Mouse (Mus musculus) left cerebral cortex, postnatal 36 days (tissue): ENCODE measurements around the gene Klre1. TPM values are rescaled to one million over a fixed set of nuclear protein-coding genes. Genes with fewer than 3 reads are reported as not detected.

Experiments
- DNase-seq, 2 experiments: peaks; one replicate each; pipeline ENCODE4 v3.0.0; 2021 to 2022; ENCODE audit warnings: low spot score in 2 of 2, mixed read lengths in 1 of 2
- intact Hi-C: fragments of 180-260 bp; cut with DNase I; formaldehyde crosslinking; loops from one replicate; pipeline ENCODE4 v1.15.1; 2025
- total RNA-seq, 2 experiments: library from RNA; stranded (reverse); gene quantifications; 2 replicates each; pipeline ENCODE4 v1.2.3; 2021

Gene Klre1
- not detected for total RNA-seq

DNA sequence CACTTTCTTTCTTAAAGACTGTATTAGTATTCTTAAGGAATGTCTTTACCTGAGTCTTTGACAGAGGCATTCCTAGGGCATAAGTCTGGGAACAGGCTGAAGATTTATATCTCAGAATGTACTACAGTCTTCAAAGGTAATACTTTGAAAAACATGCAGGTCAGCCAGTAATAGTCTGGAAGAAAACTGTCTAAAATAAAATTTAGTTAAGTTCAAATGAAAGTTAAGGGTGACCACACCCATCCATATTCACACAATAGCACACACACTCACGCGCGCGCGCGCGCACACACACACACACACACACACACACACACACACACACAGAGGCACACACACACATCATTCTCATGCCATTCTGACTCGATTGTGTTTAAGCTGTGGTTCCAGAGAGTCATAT, at the start of gene Klre1:
Klre1 (plus strand) TSS at position 301 of the 400 bp plus-strand sequence.
- intact Hi-C loops: no loop called here
- DNase-seq: no peak

DNA sequence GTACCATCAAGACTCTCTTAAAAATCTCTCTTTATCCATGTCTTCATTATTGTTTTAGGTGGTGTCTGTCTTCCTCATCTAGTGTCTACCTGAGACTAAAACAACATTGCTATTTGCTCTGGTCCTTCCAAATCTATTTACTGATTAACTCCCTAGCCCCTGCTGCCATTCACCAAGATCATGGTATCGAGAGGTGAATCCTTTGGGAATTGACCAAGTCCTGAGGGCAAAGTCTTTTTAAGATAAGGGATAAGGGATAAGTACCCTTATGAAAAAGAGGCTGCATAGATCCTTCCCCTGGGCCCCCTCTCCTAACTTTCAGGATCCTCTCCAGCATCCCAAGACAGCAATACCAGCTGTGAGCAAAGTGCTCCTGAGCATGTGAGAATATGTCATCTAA, 48.1 kb upstream of the Klre1 start:
- DNase-seq: no peak
- intact Hi-C loops: loop anchor here (5.0 to 10.0 kb wide), 2 partner anchors 687 to 765 kb away; no protein-coding TSS in a partner anchor

DNA sequence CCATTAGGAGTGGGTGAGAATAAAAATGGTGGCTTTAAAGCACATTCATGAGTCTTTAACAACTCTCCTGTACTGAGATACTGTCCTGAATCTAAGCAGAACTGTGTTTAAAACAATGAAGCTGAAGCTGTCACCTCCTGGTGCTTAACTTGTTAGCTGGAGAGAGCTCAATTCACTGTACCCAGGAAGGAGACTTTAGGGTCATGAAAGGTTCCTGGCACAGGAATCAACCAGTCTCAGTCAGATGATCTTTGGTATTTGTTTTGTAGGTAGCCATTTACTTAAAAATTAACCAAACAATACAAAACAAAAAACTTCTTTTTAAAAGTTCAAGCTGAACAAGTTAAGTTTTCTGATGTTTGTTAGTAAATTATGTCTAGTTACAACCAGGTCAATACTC, 47.4 kb upstream of the Klre1 start:
- intact Hi-C loops: loop anchor here (5.0 to 10.0 kb wide), 2 partner anchors 688 to 765 kb away; no protein-coding TSS in a partner anchor

DNA sequence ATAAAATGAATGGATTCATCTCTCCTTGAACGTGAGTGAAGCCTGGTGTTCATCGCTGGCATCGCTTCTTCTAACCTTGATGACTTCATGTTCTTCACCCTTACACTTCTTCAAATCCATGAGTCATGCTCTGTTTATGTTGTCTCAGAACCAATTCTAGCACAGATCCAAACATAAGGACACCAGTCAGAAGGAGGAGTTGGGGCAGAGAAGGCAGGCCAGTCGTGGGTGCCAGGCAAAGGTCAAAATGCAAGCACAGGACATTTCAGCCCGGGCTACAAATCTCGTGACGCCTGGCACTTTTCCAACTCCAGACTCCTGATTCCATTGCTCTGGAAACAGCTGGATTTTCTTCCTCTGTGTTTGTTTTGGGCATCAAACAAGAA, 45.2 kb upstream of the Klre1 start:
- peak; percentile 47 to 50 for DNase-seq
- intact Hi-C loops: loop anchor here (5.0 to 10.0 kb wide), 2 partner anchors 690 to 768 kb away; no protein-coding TSS in a partner anchor

More for the DNA sequence above, 47.4 kb upstream of the Klre1 start:
- no peak for DNase-seq

DNA sequence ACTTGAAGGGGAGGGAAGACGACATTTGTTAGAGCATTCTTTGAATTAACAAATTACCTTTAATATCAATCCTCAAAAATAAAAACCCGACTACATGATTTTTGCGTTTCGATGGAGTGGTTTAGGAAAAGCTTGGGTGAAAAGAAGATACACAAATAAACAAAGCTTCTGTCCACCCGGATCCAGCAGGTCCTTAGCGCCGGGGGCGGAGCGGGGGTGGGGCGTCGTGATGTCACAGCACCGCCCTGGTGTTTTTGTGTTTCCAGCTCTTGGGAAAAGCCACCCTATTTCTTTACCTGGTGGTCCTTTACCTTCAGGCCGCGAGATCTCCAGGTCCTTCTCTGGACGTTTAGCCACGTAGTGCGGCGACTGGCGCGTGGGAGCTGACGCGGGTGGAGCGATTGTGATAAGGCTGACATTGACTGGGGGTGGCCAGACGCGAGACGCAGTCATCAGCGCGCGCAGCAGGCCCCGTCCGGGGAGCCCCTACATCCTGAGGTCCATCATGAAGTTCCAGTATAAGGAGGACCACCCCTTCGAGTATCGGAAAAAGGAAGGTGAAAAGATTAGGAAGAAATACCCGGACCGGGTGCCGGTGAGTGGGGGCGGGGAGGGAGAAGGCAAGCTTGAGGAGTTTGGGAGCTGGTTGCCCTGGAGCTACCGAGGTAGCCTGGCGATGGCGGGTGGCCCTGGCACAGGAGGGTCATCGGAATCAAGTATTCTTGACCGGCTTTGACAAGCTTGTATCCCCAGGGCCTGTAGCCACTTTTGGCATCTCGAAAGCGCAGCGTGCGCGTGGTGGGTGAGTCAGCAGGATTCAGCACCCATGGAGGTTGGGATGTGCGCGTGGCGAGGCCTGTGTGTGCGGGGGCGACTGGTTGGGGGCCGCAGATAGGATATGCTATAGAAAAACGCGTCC, 44.5 kb upstream of the Klre1 start, which contains the start of gene Gabarapl1:
Gabarapl1 (plus strand) TSS at position 219 of the 919 bp plus-strand sequence.
- intact Hi-C loops: loop anchor here (5.0 to 10.0 kb wide), 2 partner anchors 691 to 768 kb away; no protein-coding TSS in a partner anchor
- peak; percentile 86 to 87 for DNase-seq

DNA sequence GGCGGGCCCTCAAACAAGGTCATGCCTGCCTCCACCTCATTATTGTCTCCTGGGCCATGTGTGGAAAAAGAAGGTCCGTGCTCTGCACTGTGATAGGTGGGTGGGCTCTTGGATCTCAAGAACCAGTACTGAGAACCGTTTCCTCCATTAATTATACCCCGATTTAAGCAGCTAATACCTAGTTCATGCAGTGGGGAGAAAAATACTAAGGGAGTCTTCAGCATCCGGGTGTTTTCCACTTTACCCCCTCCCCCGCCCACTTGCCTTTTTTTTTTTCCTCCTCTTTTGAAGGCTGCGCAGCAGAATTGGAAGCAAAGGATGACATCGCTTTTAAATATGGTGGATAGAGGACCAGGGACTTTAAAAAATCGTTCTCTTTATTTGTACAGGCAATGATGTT, 43.6 kb upstream of the Klre1 start:
- intact Hi-C loops: loop anchor here (5.0 to 10.0 kb wide), 2 partner anchors 692 to 769 kb away; no protein-coding TSS in a partner anchor
- peak; percentile 17 to 27 for DNase-seq

DNA sequence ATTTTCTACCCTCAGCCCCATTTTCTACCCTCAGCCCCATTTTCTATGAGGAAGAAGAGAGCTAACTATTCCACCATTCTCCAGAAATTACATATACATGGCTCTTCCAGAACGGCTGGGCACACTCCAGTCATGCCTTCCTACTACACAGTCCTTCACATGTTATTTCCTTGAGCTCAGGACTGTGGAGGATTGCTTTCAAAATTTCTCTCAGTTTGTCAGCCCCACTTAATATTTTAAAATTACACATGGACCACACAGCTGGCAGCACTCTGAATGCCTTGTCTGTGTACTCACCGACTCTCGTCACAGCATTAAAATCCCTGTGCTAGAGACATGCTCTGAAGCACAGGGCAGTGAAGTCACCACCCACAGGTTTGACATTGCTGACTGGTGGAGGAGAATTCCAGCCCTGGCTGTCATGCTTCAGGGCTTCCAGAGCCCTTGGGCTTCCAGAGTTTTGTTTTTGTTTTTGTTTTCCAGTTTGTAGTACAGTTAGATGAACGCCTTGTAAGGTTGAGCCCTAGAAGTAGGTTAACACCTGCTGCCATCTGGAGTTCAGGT, 43.0 kb upstream of the Klre1 start:
- intact Hi-C loops: loop anchor here (5.0 to 10.0 kb wide), 2 partner anchors 692 to 770 kb away; no protein-coding TSS in a partner anchor
- DNase-seq: no peak

DNA sequence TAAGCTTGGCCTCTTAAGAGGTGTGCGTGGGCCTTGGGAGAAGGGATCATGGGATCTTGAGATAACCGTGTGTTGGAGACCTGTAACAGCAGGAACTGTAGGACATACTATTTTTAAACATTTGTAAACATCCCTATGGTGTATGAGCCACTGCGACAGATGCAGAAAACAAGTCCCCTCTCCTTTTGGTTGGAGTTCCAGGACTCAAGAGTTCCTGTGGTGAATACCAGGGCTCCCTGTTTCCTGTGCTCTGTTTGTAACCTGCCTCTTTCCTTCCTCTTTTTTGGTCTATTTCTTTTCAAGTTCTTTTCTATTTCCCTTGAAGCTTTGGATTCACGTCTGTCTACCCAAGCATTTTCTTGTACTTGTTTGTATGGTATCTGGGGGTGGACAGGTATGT, 42.0 kb upstream of the Klre1 start:
- intact Hi-C loops: loop anchor here (10.0 kb wide), 1 partner anchor 771 kb away; no protein-coding TSS in a partner anchor
- DNase-seq: no peak

DNA sequence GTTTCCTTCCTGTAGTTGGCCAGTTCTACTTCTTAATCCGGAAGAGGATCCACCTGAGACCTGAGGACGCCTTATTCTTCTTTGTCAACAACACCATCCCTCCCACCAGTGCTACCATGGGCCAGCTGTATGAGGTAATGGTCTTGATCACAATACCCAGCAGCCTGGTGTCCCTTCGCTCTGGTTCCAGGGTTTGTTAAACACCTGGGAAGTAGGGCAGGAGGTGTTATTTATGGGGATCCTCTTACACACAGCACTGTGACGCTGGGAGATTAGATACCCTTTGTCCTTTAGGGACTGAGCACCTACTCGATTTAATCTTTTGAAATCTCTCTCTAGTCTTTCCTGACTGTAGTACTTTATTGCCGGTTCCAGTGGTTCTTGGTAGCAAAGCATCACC, 39.1 kb upstream of the Klre1 start:
- intact Hi-C loops: loop anchor here (10.0 kb wide), 1 partner anchor 774 kb away; no protein-coding TSS in a partner anchor
- no peak for DNase-seq

DNA sequence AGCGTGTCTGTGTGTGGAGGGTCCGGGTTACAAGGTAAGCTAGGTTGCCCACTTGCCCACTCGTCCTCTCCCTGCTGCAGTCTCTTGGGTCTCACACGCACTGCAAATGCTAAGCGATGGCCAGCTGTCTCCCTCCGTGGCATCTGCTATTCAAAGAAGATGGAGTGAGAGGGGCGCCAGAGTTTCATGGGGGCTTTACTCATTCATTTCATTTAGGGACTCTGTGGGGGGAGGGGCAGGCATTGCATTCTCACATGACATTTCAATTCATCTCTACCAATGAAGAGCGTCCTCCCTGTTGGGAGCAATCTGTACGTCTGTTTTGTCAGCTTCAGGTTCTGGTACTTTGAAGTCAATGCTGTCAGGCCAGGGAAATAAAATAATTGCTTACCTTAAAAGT, 35.8 kb upstream of the Klre1 start:
- DNase-seq: peak in 1 of 2 experiments; percentile 10
- intact Hi-C loops: no loop called here

DNA sequence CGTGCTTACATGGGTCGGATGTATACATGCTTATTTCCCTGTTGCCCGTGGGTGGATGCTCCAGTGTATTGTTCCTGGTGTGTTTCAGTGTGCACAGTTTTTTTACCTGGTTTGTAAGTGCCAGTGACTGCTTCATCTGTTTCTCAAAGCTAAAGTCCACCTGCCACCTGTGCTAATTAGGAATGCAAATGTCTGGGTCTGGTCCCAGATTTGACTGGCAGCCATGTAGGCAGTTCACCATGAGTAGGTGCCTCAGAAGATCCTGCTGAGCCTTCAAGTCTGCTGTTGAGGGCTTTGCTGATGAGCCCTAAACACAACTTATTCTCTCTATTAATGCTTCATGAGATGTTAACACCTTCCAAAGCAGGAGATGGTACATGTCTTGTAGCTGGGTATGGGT, 35.2 kb upstream of the Klre1 start:
- peak in 1 of 2 experiments; percentile 15 for DNase-seq
- intact Hi-C loops: no loop called here

DNA sequence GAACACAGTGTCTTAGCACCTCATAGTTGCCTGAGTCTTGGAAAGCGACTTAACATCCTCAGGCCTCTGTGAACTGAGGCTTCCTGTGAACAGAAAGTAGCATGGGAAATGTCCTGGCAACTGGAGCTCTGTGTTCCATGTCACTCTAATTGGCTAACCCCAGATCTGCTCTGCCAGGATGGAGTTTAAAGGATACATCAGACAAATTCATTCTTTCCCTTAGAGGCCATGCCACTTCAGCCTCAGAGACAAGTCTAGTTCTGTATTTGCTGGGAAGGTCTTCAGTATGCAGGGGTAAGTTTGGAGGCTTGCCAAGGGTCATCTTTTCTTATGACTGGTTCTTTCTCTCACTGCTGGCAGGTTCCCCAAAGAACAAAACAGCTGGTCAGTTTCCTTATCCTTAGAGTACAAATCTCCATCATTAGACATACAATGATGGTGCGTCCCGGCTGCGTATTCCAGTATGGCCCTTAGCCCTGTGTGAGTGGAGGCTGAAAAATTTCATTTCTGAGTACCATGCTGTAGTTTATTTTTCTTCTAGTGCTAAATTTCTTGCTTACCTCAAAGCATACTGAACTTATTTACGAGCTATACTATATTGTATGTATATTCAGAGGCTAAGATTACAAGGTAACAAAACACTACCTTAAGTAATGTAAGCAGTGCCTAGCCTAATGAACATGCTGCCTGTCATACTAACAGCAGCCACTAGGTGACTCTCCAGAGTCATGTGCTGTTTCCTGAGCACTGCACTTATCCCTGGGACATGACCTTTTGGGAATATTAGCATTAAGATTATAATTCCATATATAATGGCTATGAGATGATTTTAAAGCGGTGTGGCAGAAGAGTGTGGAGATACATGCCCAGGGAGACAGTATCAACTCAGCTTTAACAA, 33.7 kb upstream of the Klre1 start:
- intact Hi-C loops: no loop called here
- peak; percentile 43 to 67 for DNase-seq

DNA sequence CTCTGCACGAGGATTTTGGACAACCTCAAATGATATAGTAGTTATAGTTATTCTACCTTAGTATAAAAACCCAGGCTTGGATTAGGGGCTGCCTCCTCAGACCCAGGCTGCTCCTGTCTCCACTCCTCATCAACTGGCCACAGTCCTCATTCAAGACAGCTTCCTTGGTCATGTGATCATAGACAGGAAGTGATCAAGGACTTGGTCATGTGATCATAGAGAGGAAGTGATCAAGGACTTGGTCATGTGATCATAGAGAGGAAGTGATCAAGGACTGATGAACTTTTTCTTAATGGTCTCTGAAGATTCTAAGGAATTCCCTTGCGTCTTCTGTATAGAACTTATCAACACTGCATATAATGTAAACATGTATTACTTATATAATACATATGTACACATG, 30.4 kb upstream of the Klre1 start:
- intact Hi-C loops: no loop called here
- no peak for DNase-seq

DNA sequence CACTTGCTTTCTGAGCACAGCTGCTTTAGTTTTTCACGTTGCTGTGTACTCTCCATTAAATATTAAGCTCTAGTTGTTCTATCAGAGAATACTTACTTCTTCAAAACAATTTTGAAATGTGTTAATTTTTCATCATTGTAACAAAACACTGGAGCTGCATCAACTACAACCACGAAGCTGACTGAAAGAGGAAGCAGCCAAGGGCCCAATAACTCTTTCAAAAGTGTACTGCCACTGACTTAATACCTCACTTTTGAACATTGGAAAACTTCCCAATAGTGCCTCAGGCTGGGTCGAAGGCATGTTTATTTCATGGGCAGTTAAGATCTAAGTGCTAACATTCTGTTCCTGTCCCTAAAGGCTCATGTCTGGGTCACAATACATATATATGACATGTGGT, 29.7 kb upstream of the Klre1 start:
- DNase-seq: no peak
- intact Hi-C loops: no loop called here

DNA sequence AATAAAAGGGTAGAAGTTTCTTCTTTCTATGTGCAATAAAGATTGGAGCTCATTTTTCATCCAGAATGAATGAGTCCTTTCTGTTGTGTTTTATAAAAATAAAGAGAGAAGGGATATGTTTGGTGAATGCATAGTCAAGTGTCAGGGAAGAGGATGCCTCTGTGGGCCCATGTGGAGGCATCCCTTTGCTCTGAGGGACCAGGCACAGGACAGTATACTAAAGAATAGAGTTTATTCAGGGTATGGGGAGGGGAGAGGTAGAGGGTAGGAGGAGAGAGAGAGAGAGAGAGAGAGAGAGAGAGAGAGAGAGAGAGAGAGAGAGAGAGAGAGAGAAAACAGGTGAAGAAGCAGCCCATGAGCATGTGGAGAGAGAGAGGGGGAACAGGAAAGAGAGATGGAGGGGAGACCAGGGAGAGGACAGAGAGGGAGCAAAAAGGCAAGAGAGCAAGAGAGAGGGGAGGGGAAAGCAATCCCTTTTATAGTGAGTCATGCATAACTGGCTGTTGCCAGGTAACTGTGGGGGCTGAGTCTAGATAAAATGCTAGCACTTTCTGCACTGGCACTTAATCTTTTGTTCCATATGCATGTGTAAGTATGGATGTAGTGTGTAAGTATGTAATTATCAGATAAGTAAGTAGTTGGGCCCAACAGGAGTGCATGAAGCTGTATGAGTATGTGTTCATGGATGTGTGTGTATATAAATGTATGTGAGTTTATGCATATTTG, 20.2 kb upstream of the Klre1 start:
- intact Hi-C loops: loop anchor here (2.0 kb wide), 1 partner anchor 163 kb away; no protein-coding TSS in a partner anchor
- DNase-seq: no peak

DNA sequence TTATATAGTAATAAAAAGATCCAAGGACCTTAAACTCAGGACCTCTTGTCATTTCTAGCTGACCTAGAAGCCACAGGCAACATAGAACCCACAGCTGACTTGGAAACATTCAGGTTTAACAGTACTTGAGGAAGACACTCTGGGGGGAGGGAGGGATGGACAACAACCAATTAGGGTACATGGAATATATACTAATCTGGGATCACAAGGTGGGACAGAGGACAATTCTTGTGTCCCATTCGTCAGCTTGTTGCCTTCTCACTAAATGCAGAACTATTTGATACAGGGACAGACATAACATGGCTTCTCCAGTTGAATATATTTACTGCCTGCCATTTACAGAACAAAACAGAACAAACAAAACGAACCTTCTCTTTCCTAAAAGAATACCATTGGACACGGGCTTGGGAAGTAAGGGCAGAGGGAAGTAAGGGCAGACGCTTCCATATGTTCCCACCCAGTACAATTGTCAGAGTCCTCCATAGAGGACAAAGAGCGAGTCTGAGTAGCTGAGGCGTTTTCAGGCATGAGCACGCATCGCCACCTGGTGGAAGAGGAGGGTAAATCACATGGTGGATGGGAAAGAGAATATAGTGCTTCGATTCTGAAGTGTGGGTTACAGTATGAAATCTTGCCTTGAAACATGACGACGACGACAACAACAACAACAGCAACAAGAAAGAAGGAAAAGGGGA, 18.6 kb upstream of the Klre1 start:
- intact Hi-C loops: loop anchor here (2.0 kb wide), 1 partner anchor 164 kb away; no protein-coding TSS in a partner anchor
- peak; percentile 50 to 69 for DNase-seq

DNA sequence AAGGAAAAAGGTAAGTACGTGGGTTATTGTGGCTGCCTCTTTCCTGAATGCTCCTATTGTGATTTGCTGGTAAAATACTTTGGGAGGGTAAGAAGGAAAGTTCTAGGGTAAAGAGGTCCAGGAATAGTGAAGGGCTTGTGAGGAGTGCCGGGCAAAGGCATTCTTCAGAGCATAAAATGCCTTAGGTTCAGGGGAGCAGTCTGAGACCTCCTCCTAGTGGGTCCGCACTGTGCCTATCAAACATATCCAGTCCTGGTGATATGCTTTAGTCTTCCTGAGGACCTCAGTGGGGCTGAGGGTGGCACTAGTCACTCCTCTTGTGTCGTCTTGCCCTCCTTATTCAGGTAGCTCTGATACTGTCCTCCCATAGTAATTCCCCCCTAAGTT, 18.1 kb upstream of the Klre1 start:
- intact Hi-C loops: loop anchor here (2.0 kb wide), 1 partner anchor 165 kb away; no protein-coding TSS in a partner anchor
- no peak for DNase-seq

DNA sequence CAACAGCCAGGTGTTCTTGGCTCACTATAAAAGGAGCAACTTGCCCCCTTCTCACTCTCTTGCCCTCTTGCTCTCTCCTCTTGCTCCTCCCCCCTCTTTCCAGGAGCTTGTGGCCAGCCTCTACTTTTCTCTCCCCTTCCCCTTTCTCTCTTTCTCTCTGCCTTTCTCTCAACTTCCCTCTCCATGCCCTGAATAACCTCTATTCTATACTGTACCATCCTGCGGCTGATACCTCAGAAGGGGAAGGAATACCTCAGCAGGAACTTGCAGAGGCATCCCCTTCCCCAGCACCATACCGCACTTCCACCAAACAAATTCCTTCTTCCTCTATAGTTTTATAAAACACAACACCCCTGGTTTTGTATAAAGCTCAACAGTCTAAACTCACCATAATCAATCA, 12.4 kb upstream of the Klre1 start:
- DNase-seq: no peak
- intact Hi-C loops: no loop called here
